In the genomic region with DNA sequence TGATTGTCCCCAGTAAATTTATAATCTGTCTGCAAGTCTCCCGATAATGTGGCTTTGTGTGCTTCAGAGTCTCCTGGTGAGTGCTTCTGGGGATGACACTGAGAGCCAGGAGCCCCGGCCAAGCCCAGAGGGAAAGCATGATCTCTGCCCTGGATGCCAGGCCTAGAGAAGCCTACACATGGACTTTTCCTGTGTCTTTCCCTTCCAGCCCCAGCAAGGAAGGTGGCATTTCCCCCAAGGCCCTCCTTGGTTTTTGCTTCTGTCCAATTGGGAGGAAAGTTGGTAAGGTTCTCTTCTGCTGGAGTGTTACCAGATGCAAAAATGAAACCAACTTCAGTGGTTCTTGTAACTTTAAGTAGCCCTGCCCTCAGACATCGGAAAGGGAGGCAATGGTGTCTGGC, we compare ENCODE assay signal across 8 mouse cellular contexts. TPM values are rescaled to one million over a fixed set of nuclear protein-coding genes. Genes with fewer than 3 reads are reported as not detected.
DNase-seq lines count a peak whose midpoint lies in the region; ATAC-seq lines count a peak whose summit lies in the region.

No protein-coding gene starts in this region.

- no peaks in the 10 kb centered on the region for H3K36me3 ChIP-seq in kidney, embryonic 15.5 days
- H3K36me3 ChIP-seq in forebrain, embryonic 14.5 days (ENCODE audit: control insufficient read depth, insufficient read depth, low read length), result no peaks in the 10 kb centered on the region
- H3K36me3 ChIP-seq in intestine, embryonic 15.5 days, result no peaks in the 10 kb centered on the region
- H3K36me3 ChIP-seq in neural tube, embryonic 14.5 days (ENCODE audit: control insufficient read depth, insufficient read depth, low read length), result no peaks in the 10 kb centered on the region

- H3K4me1 ChIP-seq in kidney, embryonic 15.5 days, result peaks cover 59% of the 10 kb centered on the region
- H3K4me1 ChIP-seq in forebrain, embryonic 14.5 days (ENCODE audit: control insufficient read depth, insufficient read depth, low read length), result peaks cover 44% of the 10 kb centered on the region
- peaks cover 43% of the 10 kb centered on the region for H3K4me1 ChIP-seq in intestine, embryonic 15.5 days (replicated peaks)
- H3K4me1 ChIP-seq in neural tube, embryonic 14.5 days (ENCODE audit: control insufficient read depth, insufficient read depth, low read length), result peaks cover 41% of the 10 kb centered on the region

- 0 out of 2 replicates have a peak overlapping the region, but pooled peaks have one; percentile 28 for H3K27ac ChIP-seq in kidney, embryonic 15.5 days
- H3K27ac ChIP-seq in forebrain, embryonic 14.5 days (ENCODE audit: low read depth, low read length), result no peak overlapping the region
- no peak overlapping the region for H3K27ac ChIP-seq in intestine, embryonic 15.5 days
- H3K27ac ChIP-seq in neural tube, embryonic 14.5 days (ENCODE audit: low read depth, low read length), result no peak overlapping the region

- ATAC-seq in kidney, embryonic 15.5 days (replicated peaks; ENCODE audit: low FRiP score), result no peak
- no peak for ATAC-seq in forebrain, embryonic 14.5 days
- ATAC-seq in intestine, embryonic 15.5 days, result no peak
- ATAC-seq in neural tube, embryonic 14.5 days (ENCODE audit: low read depth), result no peak

- 31% methylated on average over 3 of the region's 3 CpGs for WGBS in kidney, embryonic 15.5 days
- 43% methylated on average over 3 of the region's 3 CpGs for WGBS in forebrain, embryonic 14.5 days
- 63% methylated on average over 3 of the region's 3 CpGs for WGBS in intestine, embryonic 15.5 days
- WGBS in neural tube, embryonic 14.5 days, result 19% methylated on average over 3 of the region's 3 CpGs

- no peaks in the 10 kb centered on the region for H3K27me3 ChIP-seq in kidney, embryonic 15.5 days
- no peaks in the 10 kb centered on the region for H3K27me3 ChIP-seq in forebrain, embryonic 14.5 days (replicated peaks; ENCODE audit: control insufficient read depth, insufficient read depth, low read length)
- H3K27me3 ChIP-seq in intestine, embryonic 15.5 days (replicated peaks), result no peaks in the 10 kb centered on the region
- H3K27me3 ChIP-seq in neural tube, embryonic 14.5 days (ENCODE audit: control insufficient read depth, insufficient read depth, low read length), result no peaks in the 10 kb centered on the region

- H3K4me3 ChIP-seq in kidney, embryonic 15.5 days (replicated peaks), result peak overlapping the region; percentile 57
- H3K4me3 ChIP-seq in forebrain, embryonic 14.5 days (ENCODE audit: low read depth, low read length), result no peak overlapping the region
- peak overlapping the region; percentile 0; the same call in 1 of the 2 replicates for H3K4me3 ChIP-seq in intestine, embryonic 15.5 days (replicated peaks)
- peak overlapping the region; percentile 21 for H3K4me3 ChIP-seq in neural tube, embryonic 14.5 days (ENCODE audit: low read depth, low read length)

- no peak overlapping the region for H3K9ac ChIP-seq in kidney, embryonic 15.5 days
- no peak overlapping the region; the same call in 1 of the 2 replicates for H3K9ac ChIP-seq in forebrain, embryonic 14.5 days (ENCODE audit: low read length)
- no peak overlapping the region for H3K9ac ChIP-seq in intestine, embryonic 15.5 days
- H3K9ac ChIP-seq in neural tube, embryonic 14.5 days (replicated peaks; ENCODE audit: low read depth, low read length), result 0 out of 2 replicates have a peak overlapping the region, but pooled peaks have one; percentile 26

- DNase-seq in kidney, adult 8-10 months, result no peak
- DNase-seq in NIH3T3 (ENCODE audit: low read depth), result peak; percentile 51
- no peak for DNase-seq in forebrain, embryonic 14.5 days (ENCODE audit: low spot score)
- DNase-seq in natural killer cell, adult 2 months (ENCODE audit: low spot score in 2 of 2), result no peak
- DNase-seq in thymus, postnatal 36 days, result no peak

- no peaks in the 10 kb centered on the region for H3K9me3 ChIP-seq in kidney, embryonic 15.5 days (replicated peaks)
- H3K9me3 ChIP-seq in forebrain, embryonic 14.5 days (replicated peaks; ENCODE audit: control insufficient read depth, low read length), result no peaks in the 10 kb centered on the region
- H3K9me3 ChIP-seq in intestine, embryonic 15.5 days, result no peaks in the 10 kb centered on the region
- no peaks in the 10 kb centered on the region for H3K9me3 ChIP-seq in neural tube, embryonic 14.5 days (ENCODE audit: control insufficient read depth, low read length)

- peak overlapping the region; percentile 91 for H3K4me2 ChIP-seq in kidney, embryonic 15.5 days
- H3K4me2 ChIP-seq in forebrain, embryonic 14.5 days (ENCODE audit: low read length), result peak overlapping the region; percentile 69
- H3K4me2 ChIP-seq in intestine, embryonic 15.5 days (replicated peaks), result peak overlapping the region; percentile 91
- H3K4me2 ChIP-seq in neural tube, embryonic 14.5 days (ENCODE audit: low read depth, low read length), result peak overlapping the region; percentile 93

RNA-seq across cellular contexts. Expression of a gene that starts 2.3 kb away (rescaled TPM):
- 10.5 and 11.4 TPM in 2 replicates for polyA plus RNA-seq in kidney, embryonic 15.5 days (2015; fragmentation: Nextera tagmentation; extraction: Ambion mirVana)
- polyA plus RNA-seq in forebrain, embryonic 14.5 days (2014; fragmentation: Nextera tagmentation; extraction: Ambion mirVana), result 6.3 and 7.2 TPM in 2 replicates
- polyA plus RNA-seq in intestine, embryonic 15.5 days (2015; fragmentation: Nextera tagmentation; extraction: Ambion mirVana), result 5.7 and 6.2 TPM in 2 replicates
- polyA plus RNA-seq in neural tube, embryonic 14.5 days (2014; fragmentation: Nextera tagmentation; extraction: Ambion mirVana), result 12.7 and 13.2 TPM in 2 replicates

RNA-seq across cellular contexts. Expression of a gene that starts 53.3 kb away (rescaled TPM):
- 9.3 TPM in 2 replicates for polyA plus RNA-seq in kidney, embryonic 15.5 days (2015; fragmentation: Nextera tagmentation; extraction: Ambion mirVana)
- polyA plus RNA-seq in forebrain, embryonic 14.5 days (2014; fragmentation: Nextera tagmentation; extraction: Ambion mirVana), result 8.3 and 11.1 TPM in 2 replicates
- 7.5 TPM in 2 replicates for polyA plus RNA-seq in intestine, embryonic 15.5 days (2015; fragmentation: Nextera tagmentation; extraction: Ambion mirVana)
- polyA plus RNA-seq in neural tube, embryonic 14.5 days (2014; fragmentation: Nextera tagmentation; extraction: Ambion mirVana), result 20.8 and 21.9 TPM in 2 replicates

RNA-seq across cellular contexts. Expression of a gene that starts 54.4 kb away (rescaled TPM):
- 9.0 and 10.0 TPM in 2 replicates for polyA plus RNA-seq in kidney, embryonic 15.5 days (2015; fragmentation: Nextera tagmentation; extraction: Ambion mirVana)
- polyA plus RNA-seq in forebrain, embryonic 14.5 days (2014; fragmentation: Nextera tagmentation; extraction: Ambion mirVana), result 9.0 and 11.0 TPM in 2 replicates
- 7.0 and 8.2 TPM in 2 replicates for polyA plus RNA-seq in intestine, embryonic 15.5 days (2015; fragmentation: Nextera tagmentation; extraction: Ambion mirVana)
- polyA plus RNA-seq in neural tube, embryonic 14.5 days (2014; fragmentation: Nextera tagmentation; extraction: Ambion mirVana), result 9.1 and 11.7 TPM in 2 replicates
